Mouse (Mus musculus) C2C12 (cell line): ENCODE results near the gene Psmb3. TPM values are rescaled to one million over a fixed set of nuclear protein-coding genes. Genes with fewer than 3 reads are reported as not detected.

Experiments
- H3K27me3 ChIP-seq: one replicate; pipeline ENCODE4 v1.6.1; 2011; ENCODE audit not compliant: control insufficient read depth, insufficient read depth, insufficient read length
- H3K36me3 ChIP-seq: one replicate; pipeline ENCODE4 v1.6.1; 2011; ENCODE audit not compliant: control insufficient read depth, insufficient read depth
- H3K4me3 ChIP-seq: one replicate; pipeline ENCODE4 v1.5.1; 2011; ENCODE audit warnings: mild to moderate bottlenecking, control low read depth; ENCODE audit not compliant: poor library complexity, insufficient read depth, severe bottlenecking
- H3K79me2 ChIP-seq: one replicate; pipeline ENCODE4 v1.6.1; 2011; ENCODE audit not compliant: control insufficient read depth, insufficient read depth
- H3K79me3 ChIP-seq: one replicate; pipeline ENCODE4 v1.6.1; 2011; ENCODE audit warnings: low read depth, control low read depth
- H3ac ChIP-seq: one replicate; pipeline ENCODE3; 2011; ENCODE audit warnings: low read depth; ENCODE audit not compliant: control insufficient read depth, insufficient read length
- CEBPB ChIP-seq: IDR thresholded peaks from one replicate; pipeline ENCODE4 v1.6.1; 2011; ENCODE audit warnings: low read depth, mild to moderate bottlenecking, control low read depth, moderate library complexity
- CTCF ChIP-seq: IDR thresholded peaks from one replicate; pipeline ENCODE4 v1.5.1; 2011; ENCODE audit not compliant: control insufficient read depth, insufficient read depth, insufficient read length
- FOSL1 ChIP-seq: IDR thresholded peaks from one replicate; pipeline ENCODE4 v1.8.0; 2011; ENCODE audit warnings: mild to moderate bottlenecking, low read length; ENCODE audit not compliant: poor library complexity, insufficient read depth, severe bottlenecking
- MAX ChIP-seq: IDR thresholded peaks from one replicate; pipeline ENCODE4 v1.6.1; 2011; ENCODE audit warnings: mild to moderate bottlenecking, control low read depth
- MYOD1 ChIP-seq: IDR thresholded peaks from one replicate; pipeline ENCODE4 v1.6.1; 2011; ENCODE audit warnings: low read depth; ENCODE audit not compliant: control insufficient read depth, insufficient read length
- MYOG ChIP-seq: IDR thresholded peaks from one replicate; pipeline ENCODE4 v1.6.1; 2011; ENCODE audit not compliant: control insufficient read depth, insufficient read length; ENCODE audit errors: extremely low read depth
- USF1 ChIP-seq: IDR thresholded peaks from one replicate; pipeline ENCODE4 v1.6.1; 2011; ENCODE audit warnings: low read depth, mild to moderate bottlenecking, control low read depth, moderate library complexity
- polyA plus RNA-seq: library from polyadenylated mRNA; unstranded; fragments of >200 nt; fragmentation: generic; extraction: Trizol; gene quantifications from one replicate; pipeline ENCODE4 v1.2.1, GENCODE M21; 2012; ENCODE audit warnings: missing spikeins

The Psmb3 gene
- polyA plus RNA-seq, 1 experiment: 690 TPM

DNA sequence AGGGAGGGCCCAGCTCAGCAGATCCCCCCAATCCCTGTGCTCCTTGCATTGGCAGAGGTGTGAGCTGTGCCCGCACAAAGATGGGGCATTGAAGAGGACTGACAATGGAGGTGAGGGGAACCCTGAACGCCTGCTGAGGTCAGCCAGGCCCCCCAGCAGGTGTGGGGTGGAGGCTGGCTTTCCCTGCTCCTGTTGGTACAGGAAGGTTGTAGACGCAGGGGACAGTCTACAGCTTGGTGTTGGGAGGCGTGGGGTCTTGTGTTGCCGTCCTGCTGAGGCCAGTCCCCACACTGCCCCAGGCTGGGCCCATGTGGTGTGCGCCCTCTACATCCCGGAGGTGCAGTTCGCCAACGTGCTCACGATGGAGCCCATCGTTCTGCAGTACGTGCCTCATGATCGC is 37.8 kb upstream of the Psmb3 start:
- peaks cover 34% of the 10 kb centered on the region for H3K79me2 ChIP-seq
- H3K79me3 ChIP-seq: peaks cover 19% of the 10 kb centered on the region
- H3K27me3 ChIP-seq: no peaks in the 10 kb centered on the region
- no peak overlapping the region for H3ac ChIP-seq
- no peak for TF ChIP-seq CEBPB
- no peak for TF ChIP-seq USF1
- no peak for TF ChIP-seq MAX
- TF ChIP-seq MYOD1: no peak
- TF ChIP-seq CTCF: no peak
- no peak for TF ChIP-seq MYOG
- TF ChIP-seq FOSL1: no peak
- no peak overlapping the region for H3K4me3 ChIP-seq
- H3K36me3 ChIP-seq: peaks cover 27% of the 10 kb centered on the region

DNA sequence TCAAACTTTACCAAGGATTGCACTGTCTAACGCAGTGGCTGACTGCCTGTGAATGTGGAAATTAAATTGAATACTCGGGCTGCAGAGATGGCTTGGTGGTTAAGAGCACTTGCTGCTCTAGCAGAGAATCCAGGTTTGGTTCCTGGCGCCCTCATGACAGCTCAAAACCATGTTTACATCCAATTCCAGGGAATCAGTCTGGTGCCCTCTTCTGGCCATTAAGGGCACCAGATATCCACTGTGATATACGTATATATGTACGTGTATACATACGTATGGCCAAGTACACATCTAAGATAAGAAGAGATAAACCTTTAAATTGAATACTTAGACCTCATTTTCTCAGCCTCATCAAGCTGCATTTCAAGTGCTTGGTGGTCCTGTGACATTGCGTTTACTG is 37.0 kb upstream of the Psmb3 start:
- Histone ChIP-seq H3K36me3 (peaks cover 29% of the 10 kb centered on the region), H3K4me3 (no peak overlapping the region), H3K27me3 (no peaks in the 10 kb centered on the region), H3K79me2 (peaks cover 34% of the 10 kb centered on the region), H3ac (no peak overlapping the region), H3K79me3 (peaks cover 19% of the 10 kb centered on the region)
- TF ChIP-seq MYOG: no peak
- TF ChIP-seq MYOD1: no peak
- TF ChIP-seq MAX: no peak
- TF ChIP-seq FOSL1: no peak
- no peak for TF ChIP-seq USF1
- TF ChIP-seq CTCF: no peak

DNA sequence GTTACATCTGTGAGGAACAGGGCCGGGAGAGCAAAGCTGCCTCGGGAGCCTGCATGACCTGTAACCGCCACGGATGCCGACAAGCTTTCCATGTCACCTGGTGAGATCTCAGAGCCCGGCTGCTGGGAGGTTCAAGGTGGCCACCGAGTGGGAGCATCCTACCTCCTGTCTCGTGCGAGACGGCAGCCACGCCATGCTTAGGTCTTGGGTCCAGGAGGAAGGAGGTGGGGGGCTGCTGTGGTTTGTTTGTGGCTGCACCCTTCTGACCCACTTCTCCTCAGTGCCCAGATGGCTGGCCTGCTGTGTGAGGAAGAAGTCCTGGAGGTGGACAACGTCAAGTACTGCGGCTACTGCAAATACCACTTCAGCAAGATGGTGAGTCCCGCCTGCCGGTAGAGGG is 36.4 kb upstream of the Psmb3 start:
- TF ChIP-seq MAX: no peak
- no peak for TF ChIP-seq USF1
- TF ChIP-seq FOSL1: no peak
- TF ChIP-seq CTCF: no peak
- TF ChIP-seq MYOD1: no peak
- TF ChIP-seq MYOG: no peak
- TF ChIP-seq CEBPB: no peak
- H3K27me3 ChIP-seq: no peaks in the 10 kb centered on the region
- H3K36me3 ChIP-seq: peaks cover 35% of the 10 kb centered on the region
- peaks cover 19% of the 10 kb centered on the region for H3K79me3 ChIP-seq
- no peak overlapping the region for H3ac ChIP-seq
- peaks cover 34% of the 10 kb centered on the region for H3K79me2 ChIP-seq
- H3K4me3 ChIP-seq: no peak overlapping the region

DNA sequence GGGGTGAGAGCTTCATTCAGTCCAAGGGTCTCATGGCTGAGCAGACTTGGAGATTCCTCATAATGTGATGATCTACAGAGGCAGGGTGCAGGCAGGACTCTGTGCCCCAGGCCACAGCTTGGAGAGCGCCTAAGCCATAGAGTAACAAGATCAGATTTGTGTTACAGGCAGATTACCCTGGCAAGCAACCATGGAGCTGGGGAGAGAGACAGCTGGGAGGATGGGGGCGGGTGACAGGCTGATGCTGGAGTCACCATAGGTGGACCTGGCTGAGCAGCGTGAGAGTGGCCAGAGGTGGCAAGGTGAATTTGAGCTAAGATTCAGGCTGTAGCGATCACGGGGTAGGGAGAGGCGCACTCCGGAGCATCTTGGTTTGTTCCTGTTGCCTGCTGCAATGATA is 35.0 kb upstream of the Psmb3 start:
- Histone ChIP-seq H3K36me3 (peaks cover 47% of the 10 kb centered on the region), H3K79me3 (peaks cover 19% of the 10 kb centered on the region), H3ac (no peak overlapping the region), H3K4me3 (no peak overlapping the region), H3K27me3 (no peaks in the 10 kb centered on the region), H3K79me2 (peaks cover 34% of the 10 kb centered on the region)
- no peak for TF ChIP-seq CEBPB

DNA sequence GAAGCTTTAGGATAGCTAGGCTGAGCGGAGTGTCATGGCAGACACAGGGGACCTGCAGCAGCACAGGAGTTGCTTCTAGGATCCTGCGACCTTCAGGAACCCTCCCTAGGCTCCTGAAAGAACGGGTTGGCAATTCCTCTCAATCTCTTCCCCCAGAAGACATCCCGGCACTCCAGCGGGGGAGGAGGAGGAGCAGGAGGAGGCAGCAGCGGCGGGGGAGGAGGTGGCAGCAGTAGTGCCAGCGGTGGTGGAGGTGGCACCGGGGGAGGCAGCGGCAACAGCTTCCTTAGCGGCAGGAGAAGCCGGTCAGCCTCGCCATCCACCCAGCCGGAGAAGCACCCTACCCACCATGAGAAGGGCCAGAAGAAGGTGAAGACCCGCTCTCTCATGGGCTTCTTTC is 33.9 kb upstream of the Psmb3 start:
- Histone ChIP-seq H3ac (no peak overlapping the region), H3K27me3 (no peaks in the 10 kb centered on the region), H3K4me3 (no peak overlapping the region), H3K79me2 (peaks cover 25% of the 10 kb centered on the region), H3K79me3 (peaks cover 14% of the 10 kb centered on the region), H3K36me3 (peaks cover 50% of the 10 kb centered on the region)
- TF ChIP-seq FOSL1 (no peak), CEBPB (no peak), MYOD1 (no peak), MAX (no peak), MYOG (no peak), CTCF (no peak), USF1 (no peak)

DNA sequence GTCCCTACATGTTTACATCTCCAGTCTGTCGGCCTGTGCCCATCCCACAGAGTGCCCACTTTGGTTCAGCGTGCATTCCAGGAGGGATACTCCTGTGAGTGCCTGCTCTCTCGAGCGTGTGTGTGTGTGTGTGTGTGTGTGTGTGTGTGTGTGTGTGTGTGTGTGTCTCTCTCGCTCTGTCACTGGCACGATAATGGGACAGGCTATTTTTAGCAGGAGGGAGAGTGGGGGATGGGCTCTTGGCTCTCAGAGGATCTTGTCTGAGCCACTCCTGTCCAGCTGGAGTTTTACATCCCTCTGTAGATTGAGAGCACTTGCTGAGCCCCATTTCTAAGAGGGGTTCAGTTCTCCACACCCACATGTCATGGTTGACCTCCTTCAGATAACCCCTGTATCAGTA is 33.4 kb upstream of the Psmb3 start:
- H3K27me3 ChIP-seq: no peaks in the 10 kb centered on the region
- H3K79me2 ChIP-seq: peaks cover 19% of the 10 kb centered on the region
- H3ac ChIP-seq: no peak overlapping the region
- H3K36me3 ChIP-seq: peaks cover 55% of the 10 kb centered on the region
- peaks cover 10% of the 10 kb centered on the region for H3K79me3 ChIP-seq
- TF ChIP-seq MAX: no peak
- TF ChIP-seq CEBPB: no peak
- no peak for TF ChIP-seq USF1
- no peak for TF ChIP-seq FOSL1
- TF ChIP-seq MYOD1: no peak
- TF ChIP-seq MYOG: no peak
- no peak for TF ChIP-seq CTCF
- no peak overlapping the region for H3K4me3 ChIP-seq
